Mouse (Mus musculus) urinary bladder, adult 2 months (tissue): ENCODE measurements around the gene Plekhh1. TPM values are rescaled to one million over a fixed set of nuclear protein-coding genes. Genes with fewer than 3 reads are reported as not detected.

Source experiments
- DNase-seq: peaks from one replicate; pipeline ENCODE4 v3.0.0; 2022; ENCODE audit warnings: low spot score
- polyA plus RNA-seq: library from polyadenylated mRNA; depleted of rRNA; stranded (reverse); fragments of >200 nt; gene quantifications from 2 replicates; pipeline ENCODE4 v1.2.3, GENCODE M21; 2012

Gene Plekhh1
- polyA plus RNA-seq, 1 experiment = 22.1 TPM

DNA sequence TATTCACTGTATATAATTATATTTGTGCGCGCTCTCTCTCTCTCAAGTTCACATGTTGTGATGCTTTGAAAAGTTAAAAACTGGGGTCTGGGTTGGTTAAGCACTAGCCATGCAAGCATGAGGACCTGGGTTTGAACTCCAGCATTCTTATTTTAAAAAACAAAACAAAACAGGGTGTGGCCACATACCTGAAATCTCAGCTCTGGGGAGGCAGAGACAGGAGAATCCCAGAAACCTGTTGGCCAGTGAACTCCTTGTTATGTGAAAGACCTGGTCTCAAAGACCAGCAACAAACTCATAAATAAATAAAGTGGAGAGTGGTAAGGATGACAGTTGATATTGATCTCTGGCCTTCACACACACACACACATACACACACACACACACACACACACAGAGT, 5.4 kb downstream of the Plekhh1 start:
- DNase-seq = no peak

DNA sequence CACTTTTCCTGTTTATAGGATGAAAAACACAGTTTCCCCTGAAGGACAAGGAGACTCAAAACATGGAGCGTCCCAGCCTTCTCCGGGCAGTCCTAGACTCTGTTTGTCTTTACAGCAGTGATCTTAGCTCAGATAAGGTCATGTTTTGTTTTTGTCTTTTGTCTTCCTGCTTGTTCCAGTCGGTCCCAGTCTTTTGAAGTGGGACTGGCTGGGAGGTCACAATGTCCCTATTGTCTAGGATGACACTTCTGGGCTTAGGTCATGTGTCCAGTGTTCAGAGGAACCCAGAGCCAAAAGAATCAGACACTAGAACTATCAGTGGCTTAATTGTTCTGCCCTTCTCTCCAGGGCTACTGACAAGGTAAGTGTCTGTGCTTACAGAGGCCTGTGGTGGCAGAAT, 6.4 kb downstream of the Plekhh1 start:
- DNase-seq = no peak

DNA sequence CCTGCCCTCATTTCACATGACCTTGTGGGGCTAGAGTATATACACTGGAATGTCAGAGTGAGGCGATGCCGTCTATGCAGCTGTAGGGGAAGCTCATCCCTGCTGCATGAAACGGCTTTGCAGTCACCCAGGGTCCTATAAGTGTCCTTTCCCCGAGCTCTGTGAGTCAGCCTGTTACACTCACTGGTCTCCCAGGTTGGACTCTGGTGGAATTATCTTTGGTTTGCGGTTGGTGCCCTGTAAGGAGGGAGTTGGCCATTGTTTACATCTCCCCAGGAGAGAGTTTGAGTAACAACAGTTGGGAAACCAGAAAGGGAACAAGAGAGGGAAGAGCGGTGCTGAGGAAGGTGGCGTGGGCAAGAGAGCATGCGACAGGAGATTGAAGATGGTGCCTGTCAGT, 10.7 kb downstream of the Plekhh1 start:
- DNase-seq = no peak

DNA sequence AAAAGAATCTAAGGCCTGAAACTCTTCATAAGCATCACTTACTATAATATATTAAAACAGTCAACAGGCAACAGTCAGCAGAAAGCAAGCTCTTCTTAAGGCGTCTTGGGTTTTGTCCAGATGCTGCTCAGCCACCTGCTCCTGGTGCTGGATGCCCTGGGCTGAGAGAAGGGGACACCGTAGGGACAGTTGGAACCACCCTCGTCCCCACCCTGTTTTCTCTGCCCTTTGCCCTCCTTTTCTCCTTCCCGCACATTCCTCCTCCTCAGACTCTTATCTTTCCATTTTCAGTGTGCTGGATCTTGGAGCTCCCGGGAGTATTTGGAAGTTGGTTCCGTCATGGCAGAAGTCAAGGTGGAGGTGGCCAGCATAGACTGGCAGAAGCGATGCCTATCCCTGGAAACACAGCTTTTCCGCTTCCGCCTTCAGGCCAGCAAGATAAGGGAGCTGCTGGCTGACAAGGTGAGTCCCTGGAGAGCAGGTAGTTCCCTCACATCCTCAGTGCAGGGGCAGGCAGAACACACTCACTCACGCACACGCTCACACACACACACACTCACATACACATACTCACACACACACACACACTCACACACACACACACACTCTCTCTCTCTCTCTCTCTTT, 11.4 kb downstream of the Plekhh1 start:
- no peak for DNase-seq

GRCm38 (mm10) chr12:79041436-79041835, 12.5 kb downstream of the Plekhh1 start:
- DNase-seq = no peak

DNA sequence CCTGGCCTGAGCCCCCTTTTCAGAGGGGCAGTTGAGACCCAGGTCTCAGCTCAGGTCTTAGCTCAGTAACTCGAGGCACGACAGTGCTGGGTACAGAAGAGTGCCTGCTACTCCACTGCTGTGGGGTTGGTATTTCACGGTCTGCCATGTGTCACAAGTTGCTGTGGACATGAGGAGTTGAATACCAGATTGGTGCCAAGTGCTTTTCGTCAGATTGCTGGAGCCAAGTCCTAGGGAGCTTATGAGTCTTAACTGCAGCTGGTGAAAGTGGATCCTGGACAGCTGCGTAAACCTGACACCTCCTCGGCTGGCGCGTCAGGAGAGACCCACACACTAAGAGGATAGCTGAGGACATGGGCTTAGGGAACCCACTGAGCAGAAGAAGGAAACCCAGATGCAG, 15.7 kb downstream of the Plekhh1 start:
- no peak for DNase-seq

GRCm38 (mm10) chr12:79046171-79046570, 17.2 kb downstream of the Plekhh1 start:
- no peak for DNase-seq

DNA sequence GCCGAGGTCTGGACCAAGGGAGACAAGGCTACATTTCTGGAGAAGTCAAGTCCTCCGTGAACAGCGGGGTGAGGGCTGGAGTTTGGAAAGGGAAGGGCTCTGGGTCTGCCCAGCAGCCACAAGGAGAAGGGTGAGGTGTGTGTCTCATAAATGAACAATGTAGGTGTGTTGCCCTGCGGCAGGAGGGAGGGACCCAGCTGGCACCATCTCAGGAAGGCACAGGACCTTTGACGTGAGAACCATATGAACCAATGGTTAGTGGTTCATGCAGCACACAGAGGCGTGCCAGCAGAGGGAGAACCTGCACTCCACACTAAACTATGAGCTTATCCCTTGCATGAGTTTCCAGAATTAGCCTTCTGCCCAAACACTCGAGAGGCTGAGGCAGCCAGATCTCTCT, 18.2 kb downstream of the Plekhh1 start:
- no peak for DNase-seq

- DNase-seq = no peak
These were observed 19.9 kb downstream of the Plekhh1 start for GRCm38 (mm10) chr12:79048898-79049297.

- DNase-seq = no peak
These were observed 20.8 kb downstream of the Plekhh1 start for GRCm38 (mm10) chr12:79049807-79050206.

GRCm38 (mm10) chr12:79050545-79051212, 21.7 kb downstream of the Plekhh1 start:
- DNase-seq = no peak

- no peak for DNase-seq
These were observed 23.1 kb downstream of the Plekhh1 start for GRCm38 (mm10) chr12:79052073-79052472.

DNA sequence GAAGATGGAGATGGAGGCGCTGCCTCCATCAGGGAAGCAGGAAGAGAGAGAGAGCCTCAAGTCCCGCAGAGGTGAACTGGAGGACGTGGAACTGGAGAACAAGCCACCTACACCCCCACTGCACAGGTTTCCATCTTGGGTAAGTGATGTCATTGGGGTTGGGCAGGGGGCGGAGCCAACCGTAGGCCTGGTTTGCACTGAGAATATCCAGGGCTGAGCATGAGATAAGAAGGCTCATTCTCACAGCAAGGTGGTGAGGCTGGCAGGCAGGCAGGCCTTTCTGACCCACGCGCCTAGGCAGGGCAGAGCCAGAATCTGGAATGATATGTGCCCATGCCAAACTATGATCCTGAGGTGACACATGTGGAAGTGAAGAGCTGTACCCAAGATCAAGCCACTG, 26.3 kb downstream of the Plekhh1 start:
- no peak for DNase-seq

DNA sequence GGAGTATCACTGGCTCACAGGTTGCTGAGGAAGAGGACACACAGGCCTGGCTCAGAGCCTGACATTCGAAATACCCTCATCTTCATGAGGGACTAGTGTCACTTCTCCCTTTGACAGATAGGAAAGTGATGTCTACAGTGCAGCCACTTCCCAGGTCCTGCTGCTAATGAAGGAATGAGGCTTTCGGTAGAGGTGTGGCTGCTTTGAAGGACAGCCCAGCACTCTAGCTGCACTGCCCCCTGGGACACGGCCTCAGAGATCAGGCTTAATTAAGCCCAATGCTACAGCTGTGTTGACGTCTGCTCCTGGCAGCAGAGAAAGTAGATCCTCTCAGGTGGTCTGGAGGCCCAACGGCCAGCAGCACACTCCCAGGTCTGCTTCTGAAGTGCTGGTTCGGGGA, 30.6 kb downstream of the Plekhh1 start:
- no peak for DNase-seq

GRCm38 (mm10) chr12:79060134-79060533, 31.2 kb downstream of the Plekhh1 start:
- DNase-seq = no peak

GRCm38 (mm10) chr12:79060766-79061652, 32.0 kb downstream of the Plekhh1 start:
- no peak for DNase-seq

DNA sequence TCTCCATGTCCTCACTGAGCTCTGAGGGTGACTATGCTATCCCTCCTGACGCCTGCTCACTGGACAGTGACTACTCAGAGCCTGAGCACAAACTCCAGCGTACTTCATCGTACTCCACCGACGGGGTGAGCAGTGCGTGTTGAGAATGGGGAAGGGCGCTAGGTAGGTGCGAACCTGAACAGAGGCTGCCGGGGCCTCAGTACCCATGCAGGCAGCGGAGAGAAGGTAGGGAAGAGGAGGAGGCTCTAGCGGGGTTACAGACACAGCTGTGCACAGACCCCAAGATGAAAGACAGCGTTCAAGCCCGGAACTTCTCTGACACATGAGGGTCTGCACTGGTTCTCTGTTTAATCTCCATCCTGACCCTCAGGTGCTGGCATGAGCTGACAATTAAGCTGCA, 35.5 kb downstream of the Plekhh1 start:
- DNase-seq = no peak

GRCm38 (mm10) chr12:79066431-79066830, 37.5 kb downstream of the Plekhh1 start:
- no peak for DNase-seq

- no peak for DNase-seq
These were observed 38.6 kb downstream of the Plekhh1 start for GRCm38 (mm10) chr12:79067526-79067925.

DNA sequence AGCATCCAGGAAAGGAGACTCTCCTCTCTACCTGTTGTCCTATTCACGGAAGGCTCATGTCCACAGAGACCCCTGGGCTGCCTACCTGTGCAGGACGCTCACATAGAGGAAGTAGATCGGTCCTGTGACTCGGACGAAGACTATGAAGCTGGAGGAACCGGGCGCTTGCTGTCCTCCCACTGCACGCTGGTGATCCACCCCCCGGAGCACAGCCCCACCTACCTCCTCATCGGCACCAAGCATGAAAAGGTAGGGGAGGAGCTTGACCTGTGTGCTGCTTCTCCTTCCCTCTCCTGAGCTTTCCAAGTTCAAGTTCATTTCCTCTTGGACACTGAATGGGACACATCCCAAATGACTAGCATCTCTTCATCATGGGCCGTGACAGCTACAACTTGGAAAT, 39.3 kb downstream of the Plekhh1 start:
- no peak for DNase-seq

- no peak for DNase-seq
These were observed 40.2 kb downstream of the Plekhh1 start for GRCm38 (mm10) chr12:79069187-79069608.

GRCm38 (mm10) chr12:79069916-79070315, 41.0 kb downstream of the Plekhh1 start:
- no peak for DNase-seq
